12 mouse cellular contexts compared by ENCODE assay signal in genomic region chr7:130630956-130631355, GRCm38 (mm10).
"Had no signal": no experiment of that assay in that cellular context is flagged by ENCODE, and none has a peak within 500 bp of the region (broad histone marks: within the 10 kb centered on the region; RNA-seq: fewer than 3 reads in every experiment).

No protein-coding gene starts in this region.

- H3K9me3 ChIP-seq: limb, embryonic 10.5 days; limb, embryonic 13.5 days; liver, embryonic 13.5 days; midbrain, embryonic 12.5 days; midbrain, embryonic 15.5 days; neural tube, embryonic 12.5 days; neural tube, embryonic 15.5 days had no signal

- H3K4me1 ChIP-seq: midbrain, embryonic 15.5 days; neural tube, embryonic 12.5 days; neural tube, embryonic 15.5 days had no signal

- H3K9ac ChIP-seq: limb, embryonic 13.5 days; liver, embryonic 13.5 days; lung, embryonic 14.5 days; midbrain, embryonic 12.5 days; midbrain, embryonic 15.5 days; neural tube, embryonic 12.5 days; neural tube, embryonic 15.5 days had no signal

- H3K4me3 ChIP-seq: layer of hippocampus, adult 2 months; limb, embryonic 10.5 days; limb, embryonic 13.5 days; liver, embryonic 13.5 days; midbrain, embryonic 12.5 days; midbrain, embryonic 15.5 days; neural tube, embryonic 12.5 days; neural tube, embryonic 15.5 days had no signal

- DNase-seq: liver, embryonic 13.5 days had no signal

- ATAC-seq: lung, postnatal 0 days; midbrain, embryonic 15.5 days had no signal

- H3K27me3 ChIP-seq: limb, embryonic 13.5 days; midbrain, embryonic 15.5 days; neural tube, embryonic 12.5 days; neural tube, embryonic 15.5 days had no signal

- H3K36me3 ChIP-seq: limb, embryonic 10.5 days; limb, embryonic 13.5 days; liver, embryonic 13.5 days; midbrain, embryonic 12.5 days; midbrain, embryonic 15.5 days; neural tube, embryonic 12.5 days; neural tube, embryonic 15.5 days had no signal

- H3K27ac ChIP-seq: layer of hippocampus, adult 2 months; limb, embryonic 10.5 days; limb, embryonic 13.5 days; liver, embryonic 13.5 days; macrophage; midbrain, embryonic 12.5 days; midbrain, embryonic 15.5 days; neural tube, embryonic 12.5 days; neural tube, embryonic 15.5 days; stomach, postnatal 0 days had no signal

- H3K4me2 ChIP-seq: limb, embryonic 13.5 days; liver, embryonic 13.5 days; midbrain, embryonic 12.5 days; midbrain, embryonic 15.5 days; neural tube, embryonic 12.5 days; neural tube, embryonic 15.5 days had no signal
